Mouse (Mus musculus) urinary bladder, postnatal 4 days (tissue): ENCODE data around the gene Mrtfb.

Experiments
- DNase-seq, 2 experiments: peaks; one replicate each; pipeline ENCODE4 v3.0.0; 2021 to 2022; ENCODE audit warnings: low spot score in 2 of 2

Mrtfb gene

DNA sequence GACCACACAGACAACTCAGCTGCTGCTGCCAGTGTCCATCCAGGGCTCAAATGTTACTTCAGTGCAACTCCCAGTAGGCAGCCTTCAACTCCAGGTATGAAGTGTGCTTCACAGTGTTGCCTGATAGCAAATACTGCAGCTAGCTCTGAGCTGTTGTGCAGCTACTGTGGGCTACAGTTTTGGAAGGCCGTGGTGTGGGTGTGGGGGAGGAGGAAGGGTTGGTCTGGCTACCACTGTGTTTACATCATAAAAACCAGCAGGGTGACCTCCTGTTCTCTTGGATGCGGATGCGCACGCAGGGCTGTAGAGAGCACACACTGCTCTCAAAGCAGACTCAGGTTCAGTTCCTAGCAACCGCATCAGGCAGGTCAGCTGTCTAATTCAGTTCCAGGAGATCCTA is 145.3 kb downstream of the Mrtfb start:
- no peak for DNase-seq

DNA sequence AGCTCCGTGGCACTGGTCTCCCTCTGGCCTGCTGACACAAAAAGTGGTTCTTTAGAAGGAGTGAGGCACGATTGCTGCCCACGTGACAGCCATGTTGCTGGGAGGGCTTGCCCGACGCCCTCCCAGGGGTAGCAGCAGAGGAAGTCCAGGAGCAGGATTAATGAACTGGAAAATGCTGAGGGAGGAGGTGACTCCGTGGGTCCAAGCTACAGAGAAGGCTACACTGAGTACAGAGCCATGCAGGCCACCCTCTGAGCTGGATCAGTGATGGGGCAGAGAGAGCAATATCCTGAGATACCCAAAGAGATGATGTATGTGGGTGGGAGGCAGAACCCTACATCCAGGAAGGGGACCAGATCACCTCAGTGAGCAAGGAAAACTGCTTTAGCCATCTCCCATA is 148.4 kb downstream of the Mrtfb start:
- no peak for DNase-seq

DNA sequence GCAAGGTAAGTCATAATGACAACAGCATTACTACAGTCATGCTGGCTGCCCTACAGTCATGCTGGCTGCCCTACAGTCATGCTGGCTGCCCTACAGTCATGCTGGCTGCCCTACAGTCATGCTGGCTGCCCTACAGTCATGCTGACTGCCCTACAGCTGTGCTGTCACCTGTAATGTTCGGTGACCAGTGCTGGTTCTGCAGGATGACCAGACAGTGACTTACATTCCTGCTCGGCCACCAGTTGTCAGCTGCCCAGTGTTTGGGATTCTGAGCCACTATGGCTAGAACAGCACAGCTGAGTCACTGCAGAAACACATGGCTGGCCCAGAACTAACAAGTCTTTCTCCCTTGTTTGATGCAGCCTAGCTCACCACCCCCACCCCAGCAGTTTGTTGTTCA is 149.1 kb downstream of the Mrtfb start:
- DNase-seq: no peak

DNA sequence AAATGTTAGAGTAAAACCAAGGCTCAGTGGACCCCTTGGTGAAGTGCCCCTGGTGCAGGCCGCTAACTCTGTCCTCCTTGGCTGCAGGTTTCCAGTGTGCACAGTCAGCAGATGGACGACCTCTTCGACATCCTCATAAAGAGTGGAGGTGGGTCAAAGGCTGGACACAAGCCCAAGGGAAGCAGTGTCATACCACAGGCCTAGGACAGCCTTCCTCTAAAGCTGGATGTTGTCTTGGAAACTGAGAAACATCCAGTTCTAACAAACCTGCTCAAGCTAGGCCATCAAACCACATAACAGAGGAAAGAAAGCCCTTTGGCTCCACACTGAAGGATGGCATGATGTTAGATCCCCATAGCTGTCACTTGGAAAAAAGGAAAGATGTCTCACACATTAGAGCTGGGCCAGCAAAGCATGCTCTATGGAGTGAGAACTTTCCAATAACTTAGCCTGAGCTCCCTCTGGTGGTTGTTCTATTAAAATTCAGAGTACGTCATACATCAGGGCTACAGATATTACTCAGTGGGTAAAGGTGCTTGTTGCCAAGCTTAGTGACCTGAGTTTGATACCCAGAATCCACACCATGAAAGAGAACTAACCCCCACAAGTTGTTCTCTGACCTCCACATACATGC is 153.4 kb downstream of the Mrtfb start:
- no peak for DNase-seq

GRCm38 (mm10) chr16:13410760-13411159 is 154.5 kb downstream of the Mrtfb start:
- no peak for DNase-seq

DNA sequence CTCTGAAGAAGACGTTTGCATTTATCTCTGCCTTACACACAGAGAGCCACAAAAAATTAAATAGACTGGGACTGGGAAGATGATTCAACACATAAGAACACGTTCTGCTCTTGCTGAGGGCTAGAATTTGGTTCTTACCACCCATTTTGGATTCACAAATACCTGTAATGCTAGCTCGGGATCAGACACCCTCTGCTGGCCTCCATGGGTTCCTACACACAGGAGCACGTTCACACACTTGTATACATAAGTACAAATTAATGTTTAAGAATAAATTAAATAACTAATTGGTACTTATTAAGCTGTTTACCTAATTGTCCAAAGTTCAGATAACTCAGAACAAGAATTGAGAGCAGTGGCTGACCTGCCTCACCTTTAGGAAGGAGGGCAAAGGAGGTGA is 155.2 kb downstream of the Mrtfb start:
- no peak for DNase-seq

GRCm38 (mm10) chr16:13414566-13414965 is 158.3 kb downstream of the Mrtfb start:
- DNase-seq: no peak

DNA sequence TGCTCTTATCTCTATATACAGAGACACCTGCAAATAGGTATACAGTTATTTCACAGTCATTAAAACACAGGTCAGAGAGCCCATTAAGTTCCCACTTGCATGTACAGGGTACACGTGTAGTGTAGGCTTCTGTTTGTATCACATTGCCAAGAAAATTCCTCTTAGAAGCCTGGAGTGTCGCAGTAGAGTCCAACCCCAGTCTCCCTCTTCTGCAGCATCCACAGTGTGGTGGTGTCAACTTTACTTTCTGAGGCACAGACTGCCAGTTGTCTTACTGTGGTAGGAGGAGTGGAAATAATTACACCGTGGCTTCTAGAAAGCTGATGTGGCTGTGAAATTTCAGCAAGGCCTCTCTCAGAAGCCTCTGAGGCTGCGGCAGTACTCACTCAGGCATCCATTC is 158.7 kb downstream of the Mrtfb start:
- no peak for DNase-seq

- no peak for DNase-seq
Measured at GRCm38 (mm10) chr16:13415465-13415864, 159.2 kb downstream of the Mrtfb start.

DNA sequence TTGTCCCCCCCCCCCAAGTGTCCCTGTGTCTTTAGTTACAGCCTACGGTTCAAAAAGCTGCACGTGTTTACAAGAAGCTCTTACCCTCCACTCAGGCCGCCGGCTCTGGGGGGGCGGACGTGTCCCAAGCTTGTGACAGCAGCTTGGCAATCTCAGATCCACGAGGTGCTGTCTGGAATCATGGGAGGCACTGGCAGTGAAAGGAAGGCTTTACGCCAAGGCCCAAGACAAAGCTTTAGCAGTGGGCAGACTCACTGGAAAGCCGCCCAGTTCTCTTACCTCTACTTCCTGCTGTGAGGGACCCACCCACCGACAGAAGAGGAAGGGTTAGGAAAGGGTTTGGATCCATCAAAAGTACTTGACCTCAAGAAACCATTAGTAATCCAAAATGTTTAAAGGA is 160.2 kb downstream of the Mrtfb start:
- no peak for DNase-seq

DNA sequence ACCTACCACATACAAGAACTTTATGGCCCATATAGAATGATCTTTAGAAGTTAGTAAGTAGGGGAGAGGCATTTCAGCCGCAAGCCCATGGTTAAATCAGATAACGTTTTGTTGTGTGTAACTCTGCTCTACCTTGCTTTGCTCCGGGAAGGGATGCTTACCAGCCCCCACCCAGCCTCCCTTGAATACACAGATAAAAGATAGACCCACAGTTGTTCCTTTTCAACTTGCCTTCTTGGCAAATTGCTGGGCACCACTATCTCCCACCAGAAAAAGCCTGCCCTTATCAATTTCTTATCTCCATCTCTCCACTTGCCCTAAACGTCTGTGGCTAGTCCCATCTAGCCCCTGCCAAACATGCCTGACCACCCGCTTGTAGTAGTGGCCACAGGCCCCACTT is 161.6 kb downstream of the Mrtfb start:
- DNase-seq: no peak

GRCm38 (mm10) chr16:13419752-13420151 is 163.5 kb downstream of the Mrtfb start:
- no peak for DNase-seq

DNA sequence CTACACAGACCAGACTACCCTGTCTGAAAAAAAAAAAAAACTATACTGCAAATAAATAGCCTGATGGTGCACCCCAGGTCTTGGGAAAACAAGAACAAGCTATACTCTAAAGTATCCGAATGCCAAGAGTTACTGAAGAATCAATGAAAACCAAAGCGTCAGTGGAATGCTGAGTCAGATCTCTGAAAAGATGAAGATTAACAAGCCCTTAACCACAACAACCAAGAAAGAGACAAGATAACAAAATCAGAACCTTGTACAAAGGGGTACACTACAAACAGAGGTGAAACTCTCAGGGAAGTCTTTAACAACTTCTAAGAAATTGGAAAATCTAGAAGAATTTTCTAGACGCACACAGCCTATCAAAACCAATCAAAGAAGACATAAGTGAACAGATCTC is 166.2 kb downstream of the Mrtfb start:
- DNase-seq: no peak

GRCm38 (mm10) chr16:13423587-13424355 is 167.5 kb downstream of the Mrtfb start:
- no peak for DNase-seq

DNA sequence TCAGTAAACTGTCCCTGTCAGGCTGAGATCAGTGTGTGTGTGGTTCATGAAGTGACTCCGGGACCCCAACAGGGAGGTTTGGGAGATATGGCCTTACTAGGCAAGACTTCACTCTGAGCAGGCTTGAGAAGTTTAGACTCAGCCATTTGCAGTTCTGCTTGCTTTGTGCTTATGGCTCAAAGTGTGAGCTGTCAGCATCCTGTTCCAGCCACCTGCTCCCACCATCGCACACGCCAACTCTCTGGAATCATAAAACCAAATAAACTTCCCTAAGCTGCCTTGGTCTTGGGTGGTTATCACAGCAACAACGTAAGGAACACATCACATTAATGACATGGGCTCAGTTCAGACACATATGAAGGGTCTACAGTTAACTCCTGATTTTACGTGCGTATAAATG is 169.5 kb downstream of the Mrtfb start:
- no peak for DNase-seq

- DNase-seq: no peak
Measured at GRCm38 (mm10) chr16:13426831-13427589, 170.7 kb downstream of the Mrtfb start.

GRCm38 (mm10) chr16:13428077-13428476 is 171.8 kb downstream of the Mrtfb start:
- no peak for DNase-seq

DNA sequence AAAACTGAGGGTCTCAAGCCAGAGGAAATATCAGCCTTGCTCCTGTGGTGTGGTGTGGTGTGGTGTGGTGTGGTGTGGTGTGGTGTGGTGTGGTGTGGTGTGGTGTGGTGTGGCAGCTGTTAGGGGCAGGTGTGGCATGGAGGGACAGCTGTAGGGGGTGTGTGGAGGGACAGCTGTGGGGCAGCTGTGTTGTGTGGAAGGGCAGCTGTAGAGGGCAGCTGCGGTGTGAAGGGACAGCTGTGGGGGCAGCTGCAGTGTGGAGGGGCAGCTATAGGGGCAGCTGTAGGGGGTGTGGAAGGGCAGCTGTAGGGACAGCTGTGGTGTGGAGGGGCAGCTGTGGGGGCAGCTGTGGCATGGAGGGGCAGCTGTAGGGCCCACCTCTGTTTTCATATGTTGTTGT is 172.5 kb downstream of the Mrtfb start:
- no peak for DNase-seq

- DNase-seq: no peak
Measured at GRCm38 (mm10) chr16:13429921-13430606, 173.8 kb downstream of the Mrtfb start.

DNA sequence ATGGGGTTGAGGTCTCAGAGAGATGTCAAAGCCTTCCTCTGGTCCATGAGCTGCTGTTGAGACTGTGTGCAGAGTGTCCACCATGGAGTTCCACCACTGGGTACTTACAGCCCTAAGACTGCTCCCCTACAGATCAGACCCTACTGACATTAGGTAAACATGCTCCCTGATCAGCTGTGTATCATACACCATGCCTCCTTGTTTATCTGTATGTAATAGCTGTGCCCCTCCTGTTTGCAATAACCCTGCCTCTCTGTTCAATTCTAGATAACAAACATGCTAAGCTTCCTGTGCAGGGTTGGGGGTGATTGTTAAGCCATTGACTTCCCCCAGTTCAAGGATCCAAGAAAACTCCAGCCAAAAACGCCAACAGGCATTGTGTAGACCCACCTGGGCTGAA is 174.7 kb downstream of the Mrtfb start:
- no peak for DNase-seq

GRCm38 (mm10) chr16:13435627-13436026 is 179.3 kb downstream of the Mrtfb start:
- no peak for DNase-seq

- peak; percentile 94 to 95 for DNase-seq
Measured at GRCm38 (mm10) chr16:13437037-13437769, 180.9 kb downstream of the Mrtfb start.
